Mouse (Mus musculus): Measurements from ENCODE around the gene Olfr845. TPM values are rescaled to one million over a fixed set of nuclear protein-coding genes. Genes with fewer than 3 reads are reported as not detected.

Olfr845 gene
- polyA plus RNA-seq (2016; fragmentation: Nextera tagmentation; extraction: Ambion mirVana) = not detected in 2 replicates

DNA sequence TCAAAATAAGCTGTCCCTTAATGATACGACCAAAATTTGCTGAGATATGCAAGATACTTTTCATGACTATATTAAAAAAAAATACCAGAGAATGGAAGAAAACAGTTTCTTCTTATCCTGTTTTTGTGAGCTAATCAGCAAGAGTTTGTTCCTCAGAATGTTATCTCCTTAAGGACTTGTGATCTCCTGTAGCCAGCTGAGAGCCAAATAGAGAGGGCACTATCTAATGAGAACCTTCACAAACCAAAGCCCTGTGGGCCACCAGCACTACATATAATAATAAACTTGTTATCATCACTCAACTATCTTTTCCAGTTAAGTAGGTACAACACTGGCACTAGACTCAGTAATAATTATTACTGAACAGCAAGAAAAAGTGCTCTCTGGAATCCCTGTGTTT is at the start of gene Olfr845:
Gene Olfr845, plus strand, starts transcription at position 301 of the 400 bp plus-strand sequence.
- ATAC-seq (ENCODE audit: insufficient number of reproducible peaks, insufficient read depth, low FRiP score, low TSS enrichment, low read depth) = no peak
- Histone ChIP-seq H3K27me3 (no peaks in the 10 kb centered on the region), H3K27ac (no peak within 1 kb of the TSS), H3K4me1 (replicated peaks) (no peaks in the 10 kb centered on the region), H3K9ac (replicated peaks) (no peak within 1 kb of the TSS), H3K4me2 (no peak within 1 kb of the TSS), H3K9me3 (no peaks in the 10 kb centered on the region), H3K36me3 (no peaks in the 10 kb centered on the region), H3K4me3 (replicated peaks) (no peak within 1 kb of the TSS)
- 76% methylated on average over 1 of the region's 1 CpGs for WGBS

GRCm38 (mm10) chr9:19316047-19316446 is 20.2 kb upstream of the Olfr845 start, which contains the start of gene Olfr844:
Gene Olfr844, plus strand, starts transcription at chr9:19316347.
- Histone ChIP-seq H3K4me1 (replicated peaks) (no peaks in the 10 kb centered on the region), H3K36me3 (no peaks in the 10 kb centered on the region), H3K9ac (replicated peaks) (no peak within 1 kb of the TSS), H3K4me3 (replicated peaks) (no peak within 1 kb of the TSS), H3K27ac (no peak within 1 kb of the TSS), H3K4me2 (no peak within 1 kb of the TSS), H3K9me3 (peaks cover 18% of the 10 kb centered on the region), H3K27me3 (no peaks in the 10 kb centered on the region)
- no peak for ATAC-seq (ENCODE audit: insufficient number of reproducible peaks, insufficient read depth, low FRiP score, low TSS enrichment, low read depth)

- Histone ChIP-seq H3K4me3 (replicated peaks) (no peak within 1 kb of the TSS), H3K9ac (replicated peaks) (no peak within 1 kb of the TSS), H3K4me1 (replicated peaks) (no peaks in the 10 kb centered on the region), H3K27me3 (no peaks in the 10 kb centered on the region), H3K4me2 (no peak within 1 kb of the TSS), H3K27ac (no peak within 1 kb of the TSS), H3K36me3 (no peaks in the 10 kb centered on the region), H3K9me3 (peaks cover 14% of the 10 kb centered on the region; the same call in 1 of the 2 replicates)
- WGBS = 68% methylated on average over 1 of the region's 1 CpGs
- no peak for ATAC-seq (ENCODE audit: insufficient number of reproducible peaks, insufficient read depth, low FRiP score, low TSS enrichment, low read depth)
Measured at GRCm38 (mm10) chr9:19363905-19364304, 27.6 kb downstream of the Olfr845 start, which contains the start of gene Olfr846. Gene Olfr846, minus strand, starts transcription at chr9:19364005.

GRCm38 (mm10) chr9:19378569-19378968 is 42.3 kb downstream of the Olfr845 start, which contains the start of gene Olfr847:
Gene Olfr847, minus strand, starts transcription at chr9:19378669.
- Histone ChIP-seq H3K36me3 (no peaks in the 10 kb centered on the region), H3K27me3 (no peaks in the 10 kb centered on the region), H3K9me3 (peaks cover 6% of the 10 kb centered on the region), H3K27ac (no peak within 1 kb of the TSS), H3K4me3 (replicated peaks) (no peak within 1 kb of the TSS), H3K4me1 (replicated peaks) (no peaks in the 10 kb centered on the region), H3K9ac (replicated peaks) (no peak within 1 kb of the TSS), H3K4me2 (no peak within 1 kb of the TSS)
- no peak for ATAC-seq (ENCODE audit: insufficient number of reproducible peaks, insufficient read depth, low FRiP score, low TSS enrichment, low read depth)
- 59% methylated on average over 1 of the region's 1 CpGs for WGBS

Other genes starting within 250 kb of the Olfr845 start
- gene Olfr836, start 216.1 kb upstream of the Olfr845 start, polyA plus RNA-seq (2016; fragmentation: Nextera tagmentation; extraction: Ambion mirVana) = not detected in 2 replicates
- not detected in 2 replicates for gene Olfr837, start 200.1 kb upstream of the Olfr845 start, polyA plus RNA-seq (2016; fragmentation: Nextera tagmentation; extraction: Ambion mirVana)
- gene Olfr839-ps1, start 159.1 kb upstream of the Olfr845 start, polyA plus RNA-seq (2016; fragmentation: Nextera tagmentation; extraction: Ambion mirVana) = not detected in 2 replicates
- gene Olfr843, start 84.5 kb upstream of the Olfr845 start, polyA plus RNA-seq (2016; fragmentation: Nextera tagmentation; extraction: Ambion mirVana) = not detected in 2 replicates
- not detected in 2 replicates for gene Olfr844, start 20.1 kb upstream of the Olfr845 start, polyA plus RNA-seq (2016; fragmentation: Nextera tagmentation; extraction: Ambion mirVana)
- gene Olfr846, start 27.5 kb downstream of the Olfr845 start, polyA plus RNA-seq (2016; fragmentation: Nextera tagmentation; extraction: Ambion mirVana) = not detected in 2 replicates
- gene Olfr847, start 42.2 kb downstream of the Olfr845 start, polyA plus RNA-seq (2016; fragmentation: Nextera tagmentation; extraction: Ambion mirVana) = not detected in 2 replicates
- not detected in 2 replicates for gene Olfr849, start 103.8 kb downstream of the Olfr845 start, polyA plus RNA-seq (2016; fragmentation: Nextera tagmentation; extraction: Ambion mirVana)
- gene Olfr850, start 141.8 kb downstream of the Olfr845 start, polyA plus RNA-seq (2016; fragmentation: Nextera tagmentation; extraction: Ambion mirVana) = not detected in 2 replicates
- gene Olfr851, start 156.8 kb downstream of the Olfr845 start, polyA plus RNA-seq (2016; fragmentation: Nextera tagmentation; extraction: Ambion mirVana) = not detected in 2 replicates
- not detected in 2 replicates for gene Olfr853, start 204.6 kb downstream of the Olfr845 start, polyA plus RNA-seq (2016; fragmentation: Nextera tagmentation; extraction: Ambion mirVana)
- not detected in 2 replicates for gene Olfr854, start 230.9 kb downstream of the Olfr845 start, polyA plus RNA-seq (2016; fragmentation: Nextera tagmentation; extraction: Ambion mirVana)
- not detected in 2 replicates for gene Olfr855, start 246.2 kb downstream of the Olfr845 start, polyA plus RNA-seq (2016; fragmentation: Nextera tagmentation; extraction: Ambion mirVana)